Mouse (Mus musculus) pancreas, adult 10 weeks (tissue): ENCODE data around the gene Dlg3. TPM values are rescaled to one million over a fixed set of nuclear protein-coding genes. Genes with fewer than 3 reads are reported as not detected.

Source experiments
- polyA plus RNA-seq: library from polyadenylated mRNA; stranded (reverse); fragments of 350-450 nt; fragmentation: Illumina TruSeq; extraction: RNeasy Lipid Tissue Mini Kit (QIAGEN cat#74804); gene quantifications from one replicate; pipeline ENCODE4 v1.2.3, GENCODE M21; 2015; ENCODE audit warnings: low read depth, low replicate concordance; ENCODE audit not compliant: insufficient read depth

The Dlg3 gene
- 7.2 TPM for polyA plus RNA-seq

GRCm38 (mm10) chrX:100767181-100767884, at the start of gene Dlg3:
Dlg3 (plus strand) TSS chrX:100767722.

GRCm38 (mm10) chrX:100729665-100730188, 37.8 kb upstream of the Dlg3 start, which contains the start of gene Gdpd2:
Gdpd2 (plus strand) TSS chrX:100729873.

Other genes starting within 250 kb of the Dlg3 start
- gene Dgat2l6, start 242.9 kb upstream of the Dlg3 start, polyA plus RNA-seq, result not detected
- gene Awat1, start 195.5 kb upstream of the Dlg3 start, polyA plus RNA-seq, result not detected
- not detected for gene P2ry4, start 172.9 kb upstream of the Dlg3 start, polyA plus RNA-seq
- not detected for gene Arr3, start 162.2 kb upstream of the Dlg3 start, polyA plus RNA-seq
- gene Kif4, start 142.0 kb upstream of the Dlg3 start, polyA plus RNA-seq, result not detected
- 8.1 TPM for gene Pdzd11, start 141.2 kb upstream of the Dlg3 start, polyA plus RNA-seq
- not detected for gene Gdpd2, start 37.8 kb upstream of the Dlg3 start, polyA plus RNA-seq